Mouse (Mus musculus): ENCODE results near the gene Rnf34. TPM values are rescaled to one million over a fixed set of nuclear protein-coding genes. Genes with fewer than 3 reads are reported as not detected.

Rnf34 gene
- total RNA-seq, 1 experiment from 2014 or later: 21.7 TPM

DNA sequence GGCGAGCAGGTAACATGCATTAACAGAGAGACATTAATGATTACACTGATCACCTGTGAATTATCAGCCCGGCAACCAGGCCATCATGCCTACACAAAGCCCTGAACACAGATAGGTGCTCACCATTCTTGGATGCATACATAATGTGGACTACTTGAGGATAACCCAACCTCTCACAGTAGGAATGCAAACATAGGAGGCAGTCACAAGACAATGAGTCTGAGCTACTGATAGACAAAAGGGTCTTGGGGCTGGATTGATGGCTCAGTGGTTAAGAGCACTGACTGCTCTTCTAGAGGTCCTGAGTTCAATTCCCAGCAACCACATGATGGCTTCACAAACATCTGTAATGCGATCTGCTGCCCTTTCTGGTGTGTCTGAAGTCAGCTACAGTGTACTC is 22.8 kb downstream of the Rnf34 start:
- DNase-seq: no peak

DNA sequence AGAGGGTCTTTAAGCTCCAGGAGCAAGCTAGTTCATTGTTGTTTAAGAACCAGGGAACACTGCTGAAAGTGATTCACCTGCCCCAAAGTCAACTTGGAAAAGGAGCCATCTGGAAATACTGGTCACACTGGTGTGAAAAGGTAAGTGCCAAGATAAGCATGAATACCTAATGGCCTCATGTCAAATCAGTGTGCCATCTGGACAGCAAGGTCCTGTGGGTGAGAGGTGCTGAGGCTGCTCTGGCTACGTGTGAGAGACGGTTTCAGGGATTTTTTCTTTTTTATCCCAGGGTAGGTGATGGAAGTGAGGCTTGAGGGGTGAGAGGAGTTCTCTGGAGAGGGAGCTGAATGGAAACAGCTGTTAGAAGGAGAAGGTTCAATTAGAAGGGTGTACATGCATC is 23.7 kb downstream of the Rnf34 start:
- DNase-seq: no peak

DNA sequence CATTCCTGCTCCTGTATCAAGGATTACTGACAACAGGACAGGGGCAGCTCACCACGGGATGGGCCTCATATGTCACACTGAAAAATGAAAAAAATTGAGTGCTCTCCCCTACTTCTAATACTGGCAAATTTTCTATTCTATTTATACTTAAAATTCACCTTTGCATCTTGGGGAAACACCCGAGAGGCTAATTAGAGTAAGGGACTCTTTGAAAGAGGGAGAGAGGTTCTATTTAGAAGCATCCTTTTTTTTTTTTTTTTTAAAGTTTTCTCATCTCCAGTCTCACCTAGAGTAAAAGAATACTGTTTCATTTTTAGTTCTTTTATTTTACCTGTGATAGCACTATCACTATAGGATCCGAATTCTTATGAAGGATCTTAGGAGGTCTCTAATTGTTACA is 24.5 kb downstream of the Rnf34 start:
- DNase-seq: no peak

DNA sequence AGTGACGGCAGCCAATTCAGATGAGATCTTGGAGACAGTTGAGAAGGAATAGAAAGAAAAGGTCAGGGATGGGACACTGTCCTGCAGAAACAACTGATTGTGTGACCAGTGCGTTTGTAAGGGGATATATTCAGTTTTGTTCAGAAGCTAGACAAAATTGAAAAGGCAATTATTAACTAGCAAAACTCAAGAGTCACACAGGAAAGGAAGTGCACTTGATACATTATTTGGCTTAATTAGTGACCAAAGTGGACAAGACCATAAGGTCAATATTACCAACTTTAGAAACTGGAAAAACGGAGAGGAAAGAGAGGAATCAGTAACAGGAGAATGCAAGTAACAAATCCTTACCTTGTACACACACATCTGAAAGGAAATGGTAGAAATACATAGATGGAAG is 26.8 kb downstream of the Rnf34 start:
- no peak for DNase-seq

DNA sequence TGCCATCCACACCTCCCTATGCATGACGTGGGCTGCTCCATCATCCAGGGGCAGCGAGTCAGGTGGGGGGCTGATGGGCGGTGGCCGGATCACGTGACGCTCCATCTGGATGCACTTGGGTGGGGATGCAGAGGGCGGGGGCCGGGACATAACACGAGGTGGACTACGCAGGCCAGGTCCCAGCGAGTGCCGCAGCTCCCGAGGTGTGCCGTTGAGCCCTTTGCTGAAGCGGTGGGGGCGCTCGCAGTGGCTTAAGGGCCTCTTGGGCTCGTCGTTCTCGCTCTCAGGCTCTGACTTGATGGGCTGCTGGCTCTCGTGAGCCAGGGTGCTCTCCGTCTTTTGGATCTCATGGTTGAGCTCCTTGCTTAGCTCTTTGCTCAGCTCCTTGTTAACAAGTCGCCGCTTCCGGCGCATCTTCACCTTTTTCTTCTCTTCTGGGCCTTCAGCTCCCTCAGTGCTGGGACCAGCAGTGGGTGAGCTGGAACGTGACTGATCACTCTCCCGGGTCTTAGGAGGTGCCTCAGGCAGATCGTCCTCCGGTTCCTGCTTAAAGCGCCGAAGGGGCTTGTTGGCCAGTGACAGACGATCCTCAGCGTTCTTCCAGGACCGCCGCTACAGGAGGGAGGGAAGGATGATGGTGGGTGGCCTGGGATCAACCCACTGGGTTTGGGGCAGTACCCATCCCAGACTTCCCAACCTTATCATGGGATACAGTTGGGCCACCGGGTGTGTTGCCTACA is 30.6 kb downstream of the Rnf34 start:
- DNase-seq: no peak

DNA sequence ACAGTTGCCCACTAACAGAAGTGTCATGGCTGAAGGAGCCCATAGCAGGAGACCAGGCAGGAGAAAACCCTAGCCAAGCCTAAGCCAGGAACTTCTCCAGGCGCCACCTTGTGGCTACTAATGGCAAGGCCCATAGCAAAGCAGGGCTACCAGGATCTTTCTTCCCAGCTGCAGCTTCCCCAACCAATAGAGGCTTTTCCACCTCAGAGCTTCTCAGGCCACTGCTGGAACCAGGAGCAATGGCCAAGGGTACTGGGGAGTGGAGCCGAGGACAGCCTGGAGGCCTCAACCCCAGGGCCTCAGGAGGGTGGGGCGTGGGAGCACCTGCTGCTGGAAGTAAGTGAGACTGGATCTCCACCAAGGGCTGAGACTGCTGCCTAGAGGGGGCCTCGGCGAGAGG is 31.5 kb downstream of the Rnf34 start:
- peak; percentile 81 for DNase-seq

DNA sequence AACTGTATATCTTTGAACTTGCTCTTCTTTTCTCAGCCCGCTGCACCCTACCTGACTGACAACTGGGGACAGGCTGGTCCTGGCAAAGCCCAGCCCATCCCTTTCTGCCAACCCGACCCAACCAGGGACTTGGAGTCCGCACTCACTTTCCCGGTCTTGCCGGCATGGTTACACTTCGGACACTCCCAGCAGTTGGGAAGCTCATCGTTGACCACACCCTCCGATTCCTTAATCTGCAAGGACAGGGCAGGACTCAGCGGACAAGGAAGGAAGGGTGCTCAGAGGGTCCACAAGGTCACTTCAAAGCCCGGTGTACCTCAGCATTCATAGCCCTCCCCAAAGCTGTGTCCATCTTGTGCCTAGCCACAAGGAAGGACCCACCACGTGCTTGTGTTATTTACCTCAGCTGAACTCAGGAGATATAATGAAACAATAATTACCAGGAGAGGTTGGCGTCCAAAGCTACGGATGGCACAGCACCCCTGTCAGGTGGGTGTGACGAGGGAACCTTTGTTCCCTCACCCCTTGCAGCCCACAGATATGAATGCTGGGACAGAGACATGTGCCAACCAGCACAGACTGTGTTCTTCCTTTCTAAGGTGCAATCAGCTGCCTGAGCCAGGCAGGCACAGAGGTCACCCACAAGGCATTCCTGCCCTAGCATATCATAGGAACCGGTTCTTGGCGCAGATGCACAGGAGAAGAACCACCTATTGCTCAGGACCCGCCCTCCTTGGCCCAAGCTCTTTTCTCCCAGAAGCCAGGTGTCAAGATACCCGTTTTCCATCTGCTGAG is 32.6 kb downstream of the Rnf34 start:
- no peak for DNase-seq

DNA sequence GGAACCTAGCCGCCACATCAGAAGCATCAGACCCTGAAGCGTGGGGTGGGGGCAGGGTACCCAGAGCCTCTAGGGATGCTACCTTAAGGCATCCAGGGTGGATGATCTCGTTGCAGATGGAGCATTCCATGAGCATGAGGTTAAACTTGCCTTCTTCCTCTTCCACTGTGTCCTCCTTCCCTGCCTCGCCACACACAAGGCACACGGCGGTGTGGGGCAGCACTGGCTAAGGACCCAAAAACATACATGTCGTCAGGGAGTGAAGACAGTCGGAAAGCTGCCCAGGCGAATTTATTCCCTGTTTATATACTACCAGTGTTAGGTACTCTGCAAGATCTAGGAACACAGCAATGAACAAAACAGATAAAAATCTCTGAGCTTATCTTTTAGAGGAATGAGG is 33.4 kb downstream of the Rnf34 start:
- DNase-seq: no peak

DNA sequence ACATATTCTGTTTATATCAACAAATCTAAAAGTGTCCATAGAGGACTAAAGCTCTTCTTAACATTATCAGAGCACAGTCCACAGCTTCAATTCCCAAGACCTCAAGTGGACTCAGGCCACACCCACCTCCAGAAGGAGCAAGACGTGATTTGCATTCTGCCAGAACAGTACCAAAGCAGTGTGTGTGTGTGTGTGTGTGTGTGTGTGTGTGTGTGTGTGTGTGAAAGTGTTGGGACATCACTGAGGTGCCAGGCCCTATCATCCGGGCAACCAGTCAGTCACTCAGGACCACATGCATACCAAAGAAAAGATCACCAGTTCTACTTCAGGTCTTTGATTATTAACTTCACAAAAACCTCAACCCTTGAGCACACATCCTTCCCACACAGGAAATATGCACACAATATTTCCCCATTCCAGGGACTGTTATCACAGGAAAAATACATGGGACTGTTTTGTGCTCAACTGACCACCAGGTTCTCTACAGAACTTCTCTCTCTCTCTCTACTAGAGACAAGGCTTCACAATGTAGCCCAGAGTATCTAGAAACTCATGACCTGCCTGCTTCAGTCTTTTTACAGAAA is 33.9 kb downstream of the Rnf34 start:
- DNase-seq: no peak

DNA sequence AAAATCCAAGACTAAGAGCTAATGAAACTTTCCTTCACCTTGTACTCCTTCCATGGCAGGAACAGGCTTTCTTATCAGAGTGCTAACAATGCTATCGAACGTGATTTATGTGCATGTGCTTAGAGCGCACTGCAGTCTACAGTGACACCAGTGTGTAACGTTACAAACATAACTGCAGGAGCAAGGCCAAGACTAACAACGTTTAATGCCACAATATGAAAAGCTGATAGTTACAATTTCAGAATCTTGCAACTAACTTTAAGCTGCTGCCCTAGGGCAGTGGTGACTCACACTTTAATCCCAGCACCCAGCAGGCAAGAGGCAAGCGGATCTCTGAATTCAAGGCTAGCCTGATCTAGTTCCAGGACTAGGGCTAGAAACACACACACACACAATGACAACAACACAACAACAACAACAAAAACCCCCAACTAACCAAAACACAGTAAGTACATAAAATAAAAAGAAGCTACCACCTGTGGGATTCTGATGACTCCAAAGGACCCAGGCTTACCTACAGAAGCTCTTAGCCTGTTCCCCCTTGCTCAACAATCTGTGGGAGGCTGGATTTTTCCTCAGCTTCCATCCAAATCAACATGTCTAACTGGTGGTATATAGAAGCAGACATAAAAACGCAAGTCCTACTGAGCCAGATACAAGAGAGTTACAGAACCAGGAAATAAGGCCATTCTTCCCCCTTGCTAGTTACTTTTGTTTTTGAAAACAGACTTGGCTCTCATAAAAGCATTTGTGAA is 34.9 kb downstream of the Rnf34 start:
- DNase-seq: no peak

DNA sequence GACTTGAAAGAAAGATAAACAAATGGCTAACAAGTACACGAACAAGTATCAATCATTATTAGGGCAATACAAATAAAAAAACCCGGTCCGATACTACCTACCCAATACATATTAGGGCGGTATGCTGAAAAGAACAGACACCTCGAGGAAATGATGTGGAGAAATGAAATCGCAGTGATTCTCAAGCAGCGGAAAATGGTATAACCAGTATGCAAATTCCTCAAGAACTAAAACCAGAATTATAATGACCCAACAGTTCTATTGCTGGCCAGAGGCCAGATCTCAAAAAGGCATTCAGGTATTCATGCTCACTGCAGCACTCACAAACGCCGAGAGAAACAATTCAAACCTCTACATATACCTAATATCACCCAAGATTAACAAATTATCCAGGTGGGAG is 37.2 kb downstream of the Rnf34 start:
- no peak for DNase-seq

DNA sequence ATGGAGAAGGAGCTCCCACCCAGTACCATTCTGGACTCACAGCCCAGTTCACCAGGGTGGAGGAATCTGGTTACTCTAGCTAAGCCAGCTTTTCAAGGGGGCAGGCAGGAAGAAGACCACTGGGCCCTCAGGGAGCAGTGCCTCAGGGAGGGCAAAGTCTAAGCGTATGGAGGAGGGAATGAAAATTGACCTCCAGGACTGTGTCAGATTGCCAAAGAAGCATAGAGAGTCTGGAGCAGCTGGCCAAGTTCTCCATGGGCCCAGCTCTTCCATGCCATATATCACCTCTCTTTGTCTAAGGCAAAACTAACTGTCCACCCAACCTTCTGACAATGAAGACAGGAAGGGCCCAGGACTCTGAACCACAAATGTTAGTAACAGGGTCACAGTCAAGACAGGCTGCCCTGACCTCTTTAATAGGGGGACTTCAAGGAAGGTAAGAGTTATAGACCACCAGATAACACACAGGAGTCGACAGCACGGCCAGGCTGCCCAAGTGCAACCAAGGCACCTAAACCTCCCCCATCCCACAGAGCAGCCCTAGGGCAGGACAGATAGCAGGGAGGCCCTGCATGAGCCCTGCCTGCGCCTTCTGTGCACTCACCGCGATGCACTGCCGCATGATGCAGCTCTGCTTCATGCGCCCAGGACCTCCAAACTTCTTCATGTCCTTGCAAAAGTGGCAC is 38.2 kb downstream of the Rnf34 start:
- no peak for DNase-seq

DNA sequence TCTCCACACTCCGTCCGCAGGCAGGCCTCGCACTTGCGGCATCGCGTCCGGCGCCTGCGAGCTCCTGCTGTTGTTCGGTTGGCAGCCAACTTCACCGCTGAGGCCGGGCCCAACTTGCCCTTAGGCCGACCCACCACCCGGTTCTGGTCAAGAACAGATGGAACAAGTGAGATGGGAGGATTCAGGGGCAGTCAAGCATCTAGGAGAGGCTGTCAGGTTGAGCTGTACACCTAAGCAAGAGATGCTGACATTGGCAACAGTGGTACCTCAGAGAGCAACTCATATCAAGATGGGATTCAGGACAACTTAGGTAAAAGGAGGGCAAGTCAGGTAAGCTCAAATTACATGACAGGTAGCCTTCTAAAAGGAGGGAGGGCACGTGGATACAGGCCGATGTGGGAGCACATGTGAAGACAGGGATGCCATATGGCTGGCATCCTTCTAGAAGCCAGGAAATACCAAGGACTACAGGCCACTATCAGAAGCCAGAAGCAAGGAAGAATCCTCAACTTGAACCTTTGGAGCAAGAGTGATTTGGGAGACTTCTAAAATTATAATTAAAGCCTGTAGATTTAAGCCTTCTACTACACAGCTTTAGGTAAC is 38.9 kb downstream of the Rnf34 start:
- DNase-seq: no peak

DNA sequence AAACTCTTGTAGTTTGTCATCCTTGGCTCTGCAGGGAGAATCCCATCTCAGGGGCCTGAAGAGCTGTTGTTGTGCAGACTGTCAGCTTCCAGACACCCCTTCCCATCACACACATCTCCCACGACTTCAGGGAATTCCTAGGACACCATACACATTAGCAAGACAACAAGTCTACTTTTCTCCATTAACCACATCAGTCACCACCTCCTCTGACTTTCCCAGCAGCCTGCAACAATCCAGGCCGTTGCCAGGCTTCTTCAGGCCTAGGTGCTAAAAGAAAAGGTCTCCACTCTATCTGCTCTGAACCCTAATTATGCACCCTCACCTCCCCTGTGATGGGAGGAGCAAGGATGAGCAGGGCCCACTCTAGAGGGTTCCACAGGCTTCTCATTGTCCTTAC is 40.5 kb downstream of the Rnf34 start:
- DNase-seq: no peak

DNA sequence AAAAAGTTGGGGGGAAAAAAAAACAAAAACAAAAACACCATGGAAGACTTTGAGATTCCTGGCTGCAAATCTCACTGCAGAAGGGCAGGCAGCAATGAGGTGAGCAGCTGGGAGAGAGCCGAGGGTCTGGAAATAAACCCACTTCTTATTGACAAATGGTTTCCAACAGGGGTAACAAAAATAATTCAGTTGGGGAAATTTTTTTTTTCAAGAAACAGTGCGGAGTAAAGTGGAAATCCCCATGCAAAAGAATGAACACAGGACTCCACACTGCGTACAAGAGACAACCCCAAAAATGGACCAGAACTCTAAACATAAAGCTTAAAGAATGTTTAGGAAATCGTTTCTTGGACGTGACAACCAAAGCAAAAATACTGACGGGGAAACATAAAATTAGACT is 43.4 kb downstream of the Rnf34 start:
- DNase-seq: no peak

DNA sequence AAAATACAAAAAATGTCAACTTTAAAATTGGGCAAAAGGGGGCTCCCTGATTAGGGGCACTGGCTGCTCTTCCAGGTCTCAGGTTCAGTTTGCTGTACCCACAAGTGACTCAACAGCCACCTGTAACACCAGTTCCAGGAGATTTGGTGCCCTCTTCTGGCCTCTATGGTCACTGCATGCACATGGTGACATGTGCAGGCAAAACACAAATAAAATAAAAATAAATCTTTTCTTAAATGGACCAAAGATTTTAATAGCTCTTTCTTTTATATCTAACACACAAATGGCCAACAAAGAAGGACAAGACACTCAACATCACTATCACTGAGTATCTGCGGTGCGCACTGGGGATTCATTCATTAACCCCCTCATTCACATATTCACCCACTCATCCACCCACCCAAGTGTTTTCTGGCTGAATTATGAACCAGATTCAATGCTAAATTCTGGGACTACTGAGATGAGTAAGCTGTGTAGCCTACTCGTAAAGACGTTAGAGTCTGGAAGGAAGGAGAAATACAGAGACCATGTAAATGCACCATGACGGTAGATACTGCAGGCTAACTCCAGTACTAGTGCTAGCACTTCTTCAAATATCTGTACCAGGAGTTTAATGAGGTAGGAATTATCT is 44.3 kb downstream of the Rnf34 start:
- peak; percentile 65 for DNase-seq

DNA sequence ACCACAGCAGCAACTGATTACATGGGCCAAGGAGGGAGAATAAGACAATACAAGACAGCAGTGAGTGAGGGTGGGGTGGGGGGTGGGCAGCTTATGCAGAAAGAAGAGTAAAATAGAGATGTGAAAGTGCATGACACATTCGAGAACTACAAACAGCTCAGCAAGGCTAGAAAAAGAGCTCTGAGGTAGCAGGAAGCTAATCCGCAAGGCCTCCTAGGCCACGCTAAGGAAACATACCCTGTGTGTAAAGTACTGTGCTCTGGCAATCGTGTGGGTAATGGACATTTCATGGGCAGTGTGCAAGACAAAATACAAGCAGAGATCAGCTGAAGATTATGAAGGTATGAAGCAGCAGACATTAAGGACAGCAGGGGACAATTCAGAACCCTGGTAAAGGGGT is 45.0 kb downstream of the Rnf34 start:
- no peak for DNase-seq

DNA sequence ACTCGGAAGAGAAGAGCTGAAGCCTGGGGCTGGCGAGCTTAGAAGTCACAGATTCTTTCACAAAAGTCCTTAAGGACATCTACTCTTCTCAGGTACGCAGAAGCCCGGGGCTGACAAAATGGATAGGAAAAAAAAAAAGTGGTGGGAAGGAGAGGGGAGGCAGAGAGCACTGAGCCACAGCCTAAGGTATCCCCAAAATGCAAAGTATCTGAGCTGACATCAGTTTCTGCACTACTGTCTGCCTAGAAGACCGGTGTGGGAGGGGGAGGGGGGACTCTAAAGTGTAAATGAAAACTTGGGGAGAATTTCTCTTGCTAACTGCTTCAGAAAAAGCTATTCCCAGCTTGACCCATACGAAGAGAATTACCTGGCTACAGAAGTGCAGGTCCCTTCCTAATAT is 48.3 kb downstream of the Rnf34 start:
- DNase-seq: no peak

DNA sequence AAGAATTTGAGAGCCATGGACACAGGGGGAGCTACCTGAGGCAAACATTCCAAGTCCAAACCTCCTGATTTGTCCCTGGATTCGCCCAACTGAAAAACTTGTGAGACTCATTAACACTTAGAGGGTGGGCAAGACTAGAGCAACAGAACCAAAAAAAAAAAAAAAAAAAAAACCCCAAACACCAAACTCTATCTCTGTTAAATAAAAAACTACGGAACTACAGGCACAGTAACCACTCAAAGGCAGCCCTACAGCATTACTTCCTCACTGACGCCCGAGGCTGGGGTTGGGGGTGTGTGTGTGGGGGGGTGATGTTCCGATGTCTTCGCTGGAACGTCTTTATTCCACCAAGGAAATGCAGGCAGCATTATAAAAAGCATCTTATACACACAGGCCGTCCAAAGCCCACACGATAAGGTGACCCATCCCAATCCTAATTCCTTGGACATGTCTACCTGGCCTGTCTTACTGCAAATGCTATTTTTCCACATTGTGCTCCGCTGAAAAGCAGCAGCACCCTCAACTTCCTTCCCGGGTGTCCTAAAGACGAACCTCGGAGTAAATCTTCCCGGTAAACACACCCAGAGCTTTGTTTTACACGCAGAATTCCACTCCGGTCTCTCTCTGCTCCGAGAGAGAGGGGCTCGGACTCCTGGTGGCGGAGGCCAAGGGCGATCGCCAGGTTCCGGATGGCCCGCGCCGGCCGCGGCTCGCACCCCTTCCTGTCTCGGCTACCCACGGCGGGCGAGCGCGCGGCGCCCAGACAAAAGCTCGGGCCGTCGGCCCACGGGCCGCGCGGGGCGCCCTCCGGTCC is 49.3 kb downstream of the Rnf34 start:
- peak; percentile 49 for DNase-seq

DNA sequence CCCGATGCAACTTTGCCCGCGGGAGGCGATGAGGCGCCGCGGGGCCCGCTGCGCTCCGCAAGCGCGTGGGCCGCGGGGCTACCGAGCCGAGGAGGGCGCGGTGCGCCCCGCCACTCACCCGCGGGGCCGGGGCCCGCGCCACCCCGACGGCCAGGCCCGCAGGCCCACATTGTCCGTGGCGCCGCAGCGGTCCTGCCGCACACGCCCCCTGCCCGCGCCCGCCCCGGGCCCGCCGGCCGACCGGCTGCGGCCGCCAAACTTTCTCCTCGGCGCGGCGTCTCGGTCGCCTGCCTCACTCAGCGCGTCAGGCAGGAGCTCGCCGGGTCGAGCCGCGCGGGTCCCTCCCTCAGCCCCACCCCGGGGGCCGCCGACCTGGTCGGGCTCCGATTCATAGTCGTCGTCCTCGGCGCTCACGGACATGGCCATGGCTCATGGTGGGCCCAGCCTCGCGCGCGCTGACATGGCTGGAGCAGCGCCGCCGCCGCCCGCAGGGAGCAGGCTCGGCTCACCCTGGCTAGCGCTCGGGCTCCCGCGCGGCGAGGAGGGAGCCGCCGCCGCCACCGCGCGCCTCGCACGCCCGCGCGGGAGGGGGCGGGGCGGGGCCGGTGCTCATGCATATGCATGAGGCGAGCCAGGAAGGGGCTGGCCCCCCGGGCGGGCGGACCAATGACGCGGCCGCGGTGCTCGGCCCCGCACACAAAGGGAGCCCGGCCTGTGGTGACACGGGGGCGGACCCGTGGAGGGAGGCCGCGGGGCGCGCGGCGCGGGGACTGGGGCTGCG is 50.1 kb downstream of the Rnf34 start:
- DNase-seq: peak; percentile 96
